Mouse (Mus musculus) testis, postnatal 10 days (tissue): ENCODE measurements around the gene Zfp92.
A peak's percentile ranks its signal among the peaks of the same experiment; 100 is the strongest.

Source experiments
- DNase-seq: peaks from one replicate; pipeline ENCODE4 v3.0.0; 2021; ENCODE audit warnings: low spot score

Gene Zfp92

DNA sequence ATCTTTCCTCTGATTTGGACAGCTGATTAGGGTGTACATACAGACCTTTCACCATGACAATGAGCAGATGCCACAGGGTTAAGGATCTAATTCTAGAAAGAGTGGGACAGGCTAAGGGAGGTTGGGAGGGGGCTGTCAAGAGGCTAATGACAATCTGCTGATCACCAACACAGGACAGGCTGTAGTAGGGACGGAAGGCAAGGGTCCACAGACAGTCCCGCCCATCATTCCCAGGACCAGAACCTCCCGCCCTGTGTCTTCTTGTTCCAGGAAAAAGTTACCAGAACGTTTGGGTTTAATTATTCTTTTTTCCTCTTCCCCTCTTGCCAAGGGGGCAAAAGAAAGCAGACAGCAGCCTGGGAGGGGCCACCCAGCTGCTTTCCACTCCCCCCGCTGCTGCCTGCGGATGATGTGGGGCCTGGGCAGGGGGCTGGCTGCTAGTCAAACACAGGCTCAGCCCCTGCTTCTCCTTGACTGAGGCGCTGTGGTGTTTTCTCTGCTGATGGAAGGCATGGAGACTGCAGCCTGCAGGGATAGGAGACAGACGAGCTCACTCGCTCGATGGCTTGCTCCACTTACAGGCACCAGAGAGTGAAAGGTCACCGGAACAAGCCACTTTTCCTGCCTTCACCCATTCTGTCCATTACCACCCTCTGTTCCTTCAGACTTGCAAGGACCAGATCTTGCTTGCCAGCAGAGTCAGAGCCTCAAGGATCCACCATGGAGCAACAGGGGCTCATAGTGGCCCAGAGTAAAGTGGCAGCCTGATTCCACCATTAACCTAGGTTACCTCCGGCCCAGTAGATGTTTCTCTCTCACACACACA, 63.7 kb downstream of the Zfp92 start:
- peak; percentile 46 for DNase-seq

DNA sequence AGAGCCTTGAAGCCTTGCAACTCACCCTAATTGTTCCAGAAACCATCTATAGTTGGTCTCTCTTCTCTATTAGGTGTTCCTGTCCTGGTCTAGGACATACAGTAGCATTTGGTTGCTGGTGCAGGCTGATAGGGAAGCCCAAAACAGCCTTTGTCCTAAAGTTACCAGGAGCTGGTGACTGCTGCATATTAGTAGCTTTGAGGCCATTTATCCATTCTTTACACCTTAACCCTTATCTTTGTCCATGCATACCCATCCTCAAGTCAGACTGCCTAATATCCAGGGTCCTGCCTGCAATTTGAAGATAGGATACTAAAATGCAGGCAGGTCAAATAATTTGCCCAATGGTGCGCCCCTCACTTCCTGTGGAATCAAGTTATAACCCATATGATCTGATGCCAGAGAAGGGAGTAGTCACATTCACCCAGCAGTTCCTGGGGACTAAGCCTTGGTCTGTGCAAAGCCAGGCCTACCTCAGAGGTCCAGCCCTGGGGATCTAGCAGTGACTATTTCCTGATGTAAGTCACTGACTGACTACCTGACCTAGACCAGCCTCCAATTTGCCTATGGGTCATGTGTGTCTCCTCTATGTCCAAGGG, 64.9 kb downstream of the Zfp92 start:
- no peak for DNase-seq

DNA sequence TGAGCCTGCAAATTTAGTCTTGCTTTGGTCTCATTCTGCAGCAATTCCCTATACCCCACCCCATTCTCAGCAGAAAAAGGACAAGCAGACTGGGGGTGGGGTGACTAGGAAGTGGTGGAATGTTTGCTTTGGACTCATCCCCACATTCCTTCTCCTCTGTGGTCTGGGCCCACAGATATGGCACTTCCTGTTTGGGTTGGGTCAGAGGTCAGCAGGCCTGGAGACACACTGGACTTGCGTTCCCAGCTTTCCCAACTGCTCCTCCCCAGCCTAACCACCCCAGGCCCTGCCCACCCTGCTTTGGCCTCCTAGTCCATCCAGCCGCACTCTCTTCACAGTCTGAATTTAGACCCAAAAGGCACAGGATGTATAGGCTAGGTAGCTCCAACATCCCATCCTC, 65.7 kb downstream of the Zfp92 start:
- peak; percentile 46 for DNase-seq

DNA sequence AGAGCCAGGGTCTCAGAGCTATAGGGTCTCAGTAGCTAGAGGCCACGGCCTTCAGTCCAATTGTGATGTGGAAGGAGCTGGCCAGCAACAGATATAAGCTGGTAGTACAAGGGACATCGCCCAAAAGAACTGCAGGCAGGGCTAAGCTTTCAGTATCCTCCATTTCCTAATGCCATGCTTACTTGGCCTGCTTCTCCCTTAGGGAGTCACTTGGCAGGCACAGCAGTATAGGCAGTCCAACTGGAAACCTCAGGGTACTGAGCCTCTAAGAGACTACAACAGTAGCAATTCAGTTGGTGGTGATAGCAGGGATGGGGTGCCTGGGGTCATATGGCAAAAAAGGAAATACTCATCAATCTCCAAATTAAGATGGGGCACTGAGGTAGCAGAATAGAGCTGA, 66.6 kb downstream of the Zfp92 start:
- no peak for DNase-seq
